Mouse (Mus musculus) CH12.LX (cell line): ENCODE results near the gene Etv6.

Experiments used
- CTCF ChIP-seq, 2 experiments: IDR thresholded peaks in 1 of 2; conservative IDR thresholded peaks in 1 of 2; 2 replicates each; pipeline ENCODE4 v1.5.1; 2011 to 2012; ENCODE audit warnings: low read depth in 2 of 2, low read length in 2 of 2, improper control_type of control experiment in 1 of 2, inconsistent platforms in 1 of 2, mild to moderate bottlenecking in 1 of 2, moderate library complexity in 1 of 2
- NELFE ChIP-seq: IDR thresholded peaks from 2 replicates; pipeline ENCODE4 v1.6.1; 2011; ENCODE audit warnings: low read depth, low read length, improper control_type of control experiment
- POLR2A ChIP-seq: IDR thresholded peaks from 2 replicates; pipeline ENCODE4 v1.6.1; 2011; ENCODE audit warnings: low read depth, mild to moderate bottlenecking, improper control_type of control experiment, low read length

DNA sequence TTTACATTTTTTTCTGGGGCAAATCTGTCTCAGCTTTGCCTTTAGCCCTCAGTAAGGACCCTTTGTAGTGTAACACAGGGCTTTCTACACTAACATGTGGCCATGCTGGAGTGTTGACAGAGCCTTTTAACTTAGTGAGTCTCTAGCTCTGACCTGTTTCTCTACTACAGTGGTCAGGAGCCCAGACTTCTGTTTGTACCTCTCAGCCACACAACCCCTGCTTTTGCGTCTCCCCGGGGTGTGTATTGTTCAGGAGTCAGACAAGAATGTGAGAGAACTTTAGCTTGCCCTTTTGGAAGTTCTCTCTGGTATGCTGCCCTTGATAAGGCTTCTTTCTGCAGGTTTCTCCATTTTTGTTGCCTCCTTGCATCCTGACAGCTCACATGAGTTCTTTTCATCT lies 210.6 kb downstream of the Etv6 start:
- TF ChIP-seq CTCF (conservative IDR thresholded peaks at IDR 0.05 in 1 of 2, IDR thresholded peaks at IDR 0.05 in 1 of 2; ENCODE audit: low read depth in 2 of 2, low read length in 2 of 2) (no peak), NELFE (no peak), POLR2A (no peak)
